Mouse (Mus musculus) ES-Bruce4 (cell line): ENCODE results near the gene Tlr13. TPM values are rescaled to one million over a fixed set of nuclear protein-coding genes. Genes with fewer than 3 reads are reported as not detected.

Experiments
- H3K27ac ChIP-seq: 2 replicates; pipeline ENCODE4 v1.5.1; 2012; ENCODE audit warnings: low read length, inconsistent platforms; ENCODE audit not compliant: insufficient read depth
- H3K27me3 ChIP-seq: 2 replicates; pipeline ENCODE4 v1.6.1; 2012; ENCODE audit warnings: mild to moderate bottlenecking, low read length, inconsistent platforms; ENCODE audit not compliant: control insufficient read depth, poor library complexity, insufficient read depth, severe bottlenecking
- H3K36me3 ChIP-seq: 2 replicates; pipeline ENCODE4 v1.6.1; 2012; ENCODE audit warnings: inconsistent platforms, mild to moderate bottlenecking, low read length, moderate library complexity; ENCODE audit not compliant: control insufficient read depth, poor library complexity, insufficient read depth, severe bottlenecking
- H3K4me1 ChIP-seq: one replicate; pipeline ENCODE4 v1.8.1; 2011; ENCODE audit warnings: low read length; ENCODE audit not compliant: control insufficient read depth, insufficient read depth
- H3K4me3 ChIP-seq: 2 replicates; pipeline ENCODE4 v1.5.1; 2011; ENCODE audit warnings: low read depth, mild to moderate bottlenecking, low read length
- H3K9ac ChIP-seq: 2 replicates; pipeline ENCODE4 v1.6.1; 2012; ENCODE audit warnings: low read depth, mild to moderate bottlenecking, inconsistent platforms; ENCODE audit not compliant: poor library complexity, severe bottlenecking
- H3K9me3 ChIP-seq: replicated peaks from 2 replicates; pipeline ENCODE4 v1.6.1; 2012; ENCODE audit warnings: mild to moderate bottlenecking, low read length, inconsistent platforms; ENCODE audit not compliant: control insufficient read depth, poor library complexity, insufficient read depth, severe bottlenecking
- CTCF ChIP-seq: IDR thresholded peaks from one replicate; pipeline ENCODE4 v1.8.1; 2011; ENCODE audit warnings: low read depth, low read length
- EP300 ChIP-seq: IDR thresholded peaks from 2 replicates; pipeline ENCODE4 v1.6.1; 2011; ENCODE audit warnings: low read depth, low read length; ENCODE audit not compliant: insufficient read depth
- POLR2A ChIP-seq: IDR thresholded peaks from one replicate; pipeline ENCODE4 v1.8.1; 2011; ENCODE audit warnings: low read length; ENCODE audit not compliant: insufficient read depth
- polyA plus RNA-seq: library from polyadenylated mRNA; stranded (reverse); fragments of >200 nt; gene quantifications from 2 replicates; pipeline ENCODE4 v1.2.4, GENCODE M21; 2011; ENCODE audit warnings: low read depth; ENCODE audit not compliant: missing spikeins, insufficient read depth, insufficient read length

The Tlr13 gene
- not detected in 2 replicates for polyA plus RNA-seq

GRCm38 (mm10) chrX:106142936-106143335, at the start of gene Tlr13:
TSS of gene Tlr13 (plus strand) at chrX:106143204.
- Histone ChIP-seq H3K36me3 (no peaks in the 10 kb centered on the region), H3K27ac (no peak within 1 kb of the TSS), H3K4me1 (no peaks in the 10 kb centered on the region), H3K4me3 (no peak within 1 kb of the TSS), H3K9me3 (no peaks in the 10 kb centered on the region), H3K27me3 (no peaks in the 10 kb centered on the region), H3K9ac (no peak within 1 kb of the TSS)
- TF ChIP-seq EP300 (no peak), CTCF (no peak), POLR2A (no peak)

- Histone ChIP-seq H3K9ac (no peak overlapping the region), H3K27ac (no peak overlapping the region), H3K4me1 (no peaks in the 10 kb centered on the region), H3K36me3 (no peaks in the 10 kb centered on the region), H3K9me3 (no peaks in the 10 kb centered on the region), H3K4me3 (no peak overlapping the region), H3K27me3 (no peaks in the 10 kb centered on the region)
- TF ChIP-seq POLR2A (no peak), EP300 (no peak), CTCF (no peak)
Observed at GRCm38 (mm10) chrX:106105464-106105863, 37.5 kb upstream of the Tlr13 start.

DNA sequence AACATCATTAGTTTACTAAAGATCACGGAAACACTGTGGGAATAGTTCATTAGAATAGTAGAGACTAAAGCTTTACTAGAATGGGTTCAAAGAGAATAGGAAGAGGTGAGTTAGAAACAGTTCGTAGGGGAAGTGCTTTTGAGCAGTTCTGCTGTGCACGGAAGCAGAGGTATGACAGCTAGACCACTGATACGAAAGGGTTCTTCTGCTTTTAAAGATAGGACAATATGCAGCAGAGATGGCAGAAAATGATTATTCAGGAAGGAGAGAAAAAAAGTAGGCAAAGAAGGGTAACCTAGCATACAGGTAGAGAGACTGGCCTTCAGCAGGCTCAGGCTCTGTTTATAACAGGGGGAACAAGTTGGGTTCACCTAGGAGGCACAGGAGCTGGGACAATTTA, 29.1 kb upstream of the Tlr13 start:
- H3K4me1 ChIP-seq, result no peaks in the 10 kb centered on the region
- no peak overlapping the region for H3K4me3 ChIP-seq
- H3K36me3 ChIP-seq, result no peaks in the 10 kb centered on the region
- no peaks in the 10 kb centered on the region for H3K9me3 ChIP-seq
- H3K27ac ChIP-seq, result no peak overlapping the region
- TF ChIP-seq POLR2A (no peak), CTCF (no peak), EP300 (no peak)
- H3K27me3 ChIP-seq, result no peaks in the 10 kb centered on the region
- no peak overlapping the region for H3K9ac ChIP-seq

DNA sequence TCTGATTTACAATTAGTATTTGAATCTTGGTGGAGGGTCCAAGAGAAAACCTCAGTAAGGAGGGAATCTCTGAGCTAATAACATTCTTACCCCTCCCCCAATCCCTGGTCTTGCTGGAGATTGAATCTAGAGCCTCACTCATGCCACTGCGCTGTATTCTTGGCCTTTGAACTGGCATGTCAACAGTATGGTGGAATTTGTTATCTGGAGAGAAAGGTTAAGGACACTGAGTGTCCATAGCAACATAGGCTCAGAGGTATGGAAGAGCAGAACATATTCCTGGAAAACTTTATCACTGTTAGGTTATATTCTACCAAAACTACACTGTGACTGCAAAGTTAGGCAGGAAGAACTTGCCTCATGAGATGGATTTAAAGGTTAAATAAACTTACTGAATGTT, 28.3 kb upstream of the Tlr13 start:
- TF ChIP-seq EP300, result no peak
- no peaks in the 10 kb centered on the region for H3K27me3 ChIP-seq
- H3K9ac ChIP-seq, result no peak overlapping the region
- H3K4me1 ChIP-seq, result no peaks in the 10 kb centered on the region
- no peaks in the 10 kb centered on the region for H3K9me3 ChIP-seq
- no peak overlapping the region for H3K27ac ChIP-seq
- no peaks in the 10 kb centered on the region for H3K36me3 ChIP-seq
- H3K4me3 ChIP-seq, result no peak overlapping the region

- Histone ChIP-seq H3K36me3 (peaks cover 4% of the 10 kb centered on the region), H3K4me1 (no peaks in the 10 kb centered on the region), H3K4me3 (no peak overlapping the region), H3K27me3 (no peaks in the 10 kb centered on the region), H3K9me3 (no peaks in the 10 kb centered on the region), H3K27ac (no peak overlapping the region), H3K9ac (no peak overlapping the region)
- TF ChIP-seq EP300 (no peak), CTCF (no peak), POLR2A (no peak)
Observed at GRCm38 (mm10) chrX:106122823-106123222, 20.2 kb upstream of the Tlr13 start.

GRCm38 (mm10) chrX:106128283-106128682, 14.7 kb upstream of the Tlr13 start:
- Histone ChIP-seq H3K4me1 (no peaks in the 10 kb centered on the region), H3K27me3 (no peaks in the 10 kb centered on the region), H3K4me3 (no peak overlapping the region), H3K27ac (no peak overlapping the region), H3K9me3 (no peaks in the 10 kb centered on the region), H3K9ac (no peak overlapping the region), H3K36me3 (peaks cover 4% of the 10 kb centered on the region)
- TF ChIP-seq EP300 (no peak), CTCF (no peak), POLR2A (no peak)
